Mouse (Mus musculus) adrenal gland, adult 2 months (tissue): ENCODE measurements around the gene Itpr2. TPM values are rescaled to one million over a fixed set of nuclear protein-coding genes. Genes with fewer than 3 reads are reported as not detected.
"Not testable (repeated sequence)": the region's sequence is repeated elsewhere in the genome, so short reads cannot be mapped to it uniquely, and the experiment has no call there.

Source experiments
- DNase-seq: peaks from one replicate; pipeline ENCODE4 v3.0.0; 2021
- polyA plus RNA-seq: library from polyadenylated mRNA; depleted of rRNA; stranded (reverse); fragments of >200 nt; gene quantifications from 2 replicates; pipeline ENCODE4 v1.2.3, GENCODE M21; 2012
- total RNA-seq, 2 experiments: library from RNA; stranded (reverse); gene quantifications; 2 replicates each; pipeline ENCODE4 v1.2.3; 2021

The Itpr2 gene
- total and polyA plus RNA-seq, 3 experiments = 17.3 to 36.1 (median 32.2) TPM

- DNase-seq = peak; percentile 68
Measured at GRCm38 (mm10) chr6:146469936-146470335, 32.1 kb downstream of the Itpr2 start.

- no peak for DNase-seq
Measured at GRCm38 (mm10) chr6:146468361-146468760, 33.7 kb downstream of the Itpr2 start.

- DNase-seq = not testable (repeated sequence)
Measured at GRCm38 (mm10) chr6:146464645-146465042, 37.4 kb downstream of the Itpr2 start.

GRCm38 (mm10) chr6:146464014-146464644 is 37.9 kb downstream of the Itpr2 start:
- DNase-seq = no peak

- DNase-seq = no peak
Measured at GRCm38 (mm10) chr6:146460936-146461335, 41.1 kb downstream of the Itpr2 start.

- no peak for DNase-seq
Measured at GRCm38 (mm10) chr6:146458436-146458835, 43.6 kb downstream of the Itpr2 start.

- DNase-seq = no peak
Measured at GRCm38 (mm10) chr6:146456741-146457140, 45.3 kb downstream of the Itpr2 start.

GRCm38 (mm10) chr6:146454520-146455511 is 47.2 kb downstream of the Itpr2 start:
- no peak for DNase-seq

- no peak for DNase-seq
Measured at GRCm38 (mm10) chr6:146452474-146452873, 49.5 kb downstream of the Itpr2 start.

- DNase-seq = peak; percentile 20
Measured at GRCm38 (mm10) chr6:146446032-146446704, 55.9 kb downstream of the Itpr2 start.

GRCm38 (mm10) chr6:146439826-146440225 is 62.2 kb downstream of the Itpr2 start:
- DNase-seq = no peak

- peak; percentile 50 for DNase-seq
Measured at GRCm38 (mm10) chr6:146439071-146439818, 62.8 kb downstream of the Itpr2 start.

GRCm38 (mm10) chr6:146438057-146438456 is 64.0 kb downstream of the Itpr2 start:
- DNase-seq = no peak

GRCm38 (mm10) chr6:146436916-146437496 is 65.0 kb downstream of the Itpr2 start:
- no peak for DNase-seq

- no peak for DNase-seq
Measured at GRCm38 (mm10) chr6:146434217-146434616, 67.8 kb downstream of the Itpr2 start.

GRCm38 (mm10) chr6:146432218-146432865 is 69.7 kb downstream of the Itpr2 start:
- DNase-seq = peak; percentile 76

- DNase-seq = peak; percentile 54
Measured at GRCm38 (mm10) chr6:146431777-146432176, 70.2 kb downstream of the Itpr2 start.

GRCm38 (mm10) chr6:146429694-146430380 is 72.2 kb downstream of the Itpr2 start:
- DNase-seq = peak; percentile 52

GRCm38 (mm10) chr6:146424778-146425177 is 77.2 kb downstream of the Itpr2 start:
- no peak for DNase-seq

GRCm38 (mm10) chr6:146424326-146424725 is 77.7 kb downstream of the Itpr2 start:
- DNase-seq = no peak
